Comparison of ENCODE assay signal across 9 mouse cellular contexts in the genomic region with DNA sequence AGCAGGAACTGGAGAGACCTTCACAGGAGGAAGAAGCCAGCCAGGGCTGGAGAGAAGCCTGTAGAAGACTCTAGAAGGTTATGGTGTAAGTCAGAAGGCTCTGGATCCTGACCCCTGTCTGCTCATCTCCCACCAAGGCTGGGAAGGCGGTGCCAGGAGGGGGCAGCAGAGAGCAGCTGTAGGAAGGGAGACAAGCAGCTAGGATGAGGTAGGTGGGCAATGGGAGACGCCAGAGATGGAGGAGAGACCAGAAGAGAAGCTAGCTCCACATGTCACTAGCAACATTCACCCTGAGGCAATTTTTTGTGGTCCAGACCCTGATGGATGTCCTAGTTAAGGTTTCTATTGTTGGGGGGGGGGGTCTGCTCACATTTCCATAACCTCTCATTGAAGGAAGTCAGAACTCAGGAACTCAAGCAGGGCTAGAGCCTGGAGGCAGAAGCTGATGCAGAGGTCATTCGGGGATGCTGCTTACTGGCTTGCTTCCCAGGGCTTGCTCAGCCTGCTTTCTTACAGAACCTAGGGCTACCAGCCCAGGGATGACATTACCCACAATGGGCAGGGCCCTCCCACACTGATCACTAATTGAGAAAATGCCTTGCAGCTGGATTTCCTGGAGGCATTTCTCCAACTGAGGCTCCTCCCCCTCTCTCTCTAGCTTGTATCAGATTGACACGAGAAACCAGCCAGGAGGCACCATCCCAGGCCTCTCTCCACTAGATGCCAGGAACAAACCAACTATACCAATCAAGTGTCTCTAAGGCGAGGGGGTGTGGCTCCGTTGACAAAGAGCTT.
DNase-seq lines count a peak whose midpoint lies in the region; ATAC-seq lines count a peak whose summit lies in the region.
"Had no signal": no experiment of that assay in that cellular context is flagged by ENCODE, and none has a peak within 500 bp of the region (broad histone marks: within the 10 kb centered on the region; RNA-seq: fewer than 3 reads in every experiment).

No protein-coding gene starts in this region.

- no peaks in the 10 kb centered on the region for H3K36me3 ChIP-seq in megakaryocyte, embryonic 14.5 days (replicated peaks; ENCODE audit: low read length)
- H3K36me3 ChIP-seq: hindbrain, embryonic 15.5 days had no signal

- H3K27me3 ChIP-seq in megakaryocyte, embryonic 14.5 days (replicated peaks) = peaks cover 43% of the 10 kb centered on the region
- H3K27me3 ChIP-seq: hindbrain, embryonic 15.5 days had no signal

- ATAC-seq in granulocyte monocyte progenitor cell, adult 5-6 weeks (replicated peaks; ENCODE audit: poor library complexity, severe bottlenecking) = peak; percentile 93
- no peak for ATAC-seq in erythroblast, adult 5-6 weeks (replicated peaks; ENCODE audit: low FRiP score, poor library complexity, severe bottlenecking)

- DNase-seq in ES-CJ7 (ENCODE audit: low read depth, low spot score) = peak; percentile 87
- peak; percentile 63 for DNase-seq in adrenal gland, adult 2 months
- peak; percentile 84 for DNase-seq in embryo, embryonic 10.5 days (ENCODE audit: low spot score)
- DNase-seq in layer of hippocampus, postnatal 10 days (ENCODE audit: low spot score in 2 of 2) = peak; percentile 85 to 88
- DNase-seq in spleen, postnatal 14 days (ENCODE audit: low spot score in 2 of 2) = peak; percentile 27 to 53

- H3K9me3 ChIP-seq in megakaryocyte, embryonic 14.5 days = peaks cover 4% of the 10 kb centered on the region; the same call in 1 of the 2 replicates
- H3K9me3 ChIP-seq: hindbrain, embryonic 15.5 days had no signal

- H3K4me3 ChIP-seq in megakaryocyte, embryonic 14.5 days (replicated peaks) = peak overlapping the region; percentile 13
- H3K4me3 ChIP-seq: hindbrain, embryonic 15.5 days had no signal

- H3K4me1 ChIP-seq in megakaryocyte, embryonic 14.5 days = peaks cover 17% of the 10 kb centered on the region
